Mouse (Mus musculus): Measurements from ENCODE around the gene Plekhj1. TPM values are rescaled to one million over a fixed set of nuclear protein-coding genes. Genes with fewer than 3 reads are reported as not detected.

The Plekhj1 gene
- total RNA-seq, 2 experiments from 2014 or later: 26.8 to 30.9 TPM

GRCm38 (mm10) chr10:80777123-80777522 lies 21.3 kb downstream of the Plekhj1 start:
- no peak for DNase-seq

GRCm38 (mm10) chr10:80776358-80776869 lies 22.0 kb downstream of the Plekhj1 start:
- no peak for DNase-seq

DNA sequence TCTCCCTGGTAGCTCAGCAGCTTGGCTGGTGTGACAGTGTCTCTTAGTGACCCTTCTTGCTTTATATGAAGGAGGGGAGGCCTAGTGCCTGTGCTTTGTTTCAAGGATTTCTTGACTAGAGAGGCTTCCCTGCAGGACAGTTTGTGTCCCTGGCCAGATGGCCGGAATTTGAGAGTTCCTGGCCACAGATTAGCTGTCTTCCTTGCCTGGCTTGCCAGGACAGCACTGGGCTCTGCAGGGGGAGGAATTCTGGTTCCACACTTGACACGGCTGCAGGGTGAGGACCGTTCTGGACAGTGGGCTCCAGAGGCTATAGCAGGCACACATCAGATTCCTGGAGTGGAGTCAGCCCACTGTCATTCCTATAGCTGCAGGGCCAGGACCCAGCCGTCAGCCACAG lies 22.7 kb downstream of the Plekhj1 start:
- DNase-seq: no peak

- DNase-seq: no peak
Measured at GRCm38 (mm10) chr10:80774981-80775380, 23.4 kb downstream of the Plekhj1 start.

DNA sequence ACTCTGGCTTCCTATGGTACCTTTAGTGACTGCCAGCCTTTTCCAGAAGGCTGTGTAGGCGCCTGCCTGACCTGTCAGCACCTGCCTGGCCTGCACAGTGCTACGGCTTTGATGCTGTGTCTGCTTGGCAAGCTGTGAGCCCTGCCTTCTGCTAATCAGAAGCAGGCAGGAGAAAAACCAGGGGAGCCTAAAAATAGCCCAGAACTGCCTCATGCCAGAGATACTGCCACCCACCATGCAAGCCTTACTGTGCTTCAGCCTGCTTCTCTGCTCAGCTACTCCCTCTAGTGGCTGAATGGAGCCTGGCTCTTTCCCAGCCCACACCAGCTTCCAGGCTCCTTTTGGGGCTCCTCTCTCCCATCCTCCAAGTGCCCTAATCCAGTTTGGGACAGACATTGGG lies 23.9 kb downstream of the Plekhj1 start:
- DNase-seq: peak; percentile 83

- no peak for DNase-seq
Measured at GRCm38 (mm10) chr10:80773816-80774215, 24.6 kb downstream of the Plekhj1 start.

GRCm38 (mm10) chr10:80768365-80768764 lies 30.1 kb downstream of the Plekhj1 start:
- DNase-seq: no peak

DNA sequence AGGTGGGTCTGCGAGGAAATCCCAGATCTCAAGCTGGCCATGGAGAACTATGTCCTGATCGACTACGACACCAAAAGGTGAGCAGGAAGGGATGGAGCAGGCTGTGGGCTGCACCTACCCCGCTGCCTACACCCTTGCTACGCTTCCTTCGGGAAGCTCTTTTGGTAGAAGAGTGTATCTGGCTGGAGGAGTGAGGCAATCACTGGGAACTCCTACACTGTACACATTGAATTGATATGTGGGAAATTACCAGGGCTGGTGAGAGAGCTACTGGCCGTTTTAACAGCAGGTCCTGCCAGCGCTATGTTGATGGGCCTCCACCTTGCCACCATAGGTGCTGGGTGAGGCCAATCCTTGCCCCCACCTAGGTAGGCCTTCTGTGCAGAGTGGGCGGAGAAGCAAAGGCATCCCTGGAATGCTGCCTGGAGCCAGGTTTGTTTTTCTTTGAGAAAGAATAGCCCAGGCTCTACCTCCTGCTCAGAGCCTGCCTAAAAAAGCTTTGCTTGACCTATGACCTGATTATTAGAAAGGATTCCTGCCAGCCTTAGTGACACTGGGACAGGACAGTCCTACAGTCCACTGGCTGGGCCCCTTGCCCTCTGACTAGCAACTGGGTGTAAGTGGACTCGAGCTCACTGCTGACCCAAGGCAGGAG lies 32.1 kb downstream of the Plekhj1 start:
- DNase-seq: no peak

GRCm38 (mm10) chr10:80765746-80766145 lies 32.7 kb downstream of the Plekhj1 start:
- no peak for DNase-seq

DNA sequence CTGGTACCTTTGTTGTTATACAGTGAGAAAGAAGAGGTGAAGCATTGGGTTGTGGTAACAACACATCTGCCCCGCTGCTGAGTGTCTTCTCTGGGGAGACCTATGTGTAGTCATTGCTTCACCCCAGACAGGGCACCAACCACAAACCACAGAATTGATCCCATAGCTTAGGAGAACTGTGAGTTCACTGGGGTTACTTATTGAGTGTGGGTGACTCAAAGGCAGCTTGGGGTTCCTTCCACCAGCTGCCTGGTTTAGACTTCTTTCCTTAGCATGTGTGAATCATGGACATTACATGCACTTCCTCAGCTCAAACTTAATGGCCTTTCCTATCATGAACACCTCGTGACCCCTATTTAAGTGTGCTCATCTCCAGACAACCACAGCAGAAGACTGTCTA lies 34.9 kb downstream of the Plekhj1 start:
- DNase-seq: no peak

GRCm38 (mm10) chr10:80761821-80762220 lies 36.6 kb downstream of the Plekhj1 start:
- no peak for DNase-seq

DNA sequence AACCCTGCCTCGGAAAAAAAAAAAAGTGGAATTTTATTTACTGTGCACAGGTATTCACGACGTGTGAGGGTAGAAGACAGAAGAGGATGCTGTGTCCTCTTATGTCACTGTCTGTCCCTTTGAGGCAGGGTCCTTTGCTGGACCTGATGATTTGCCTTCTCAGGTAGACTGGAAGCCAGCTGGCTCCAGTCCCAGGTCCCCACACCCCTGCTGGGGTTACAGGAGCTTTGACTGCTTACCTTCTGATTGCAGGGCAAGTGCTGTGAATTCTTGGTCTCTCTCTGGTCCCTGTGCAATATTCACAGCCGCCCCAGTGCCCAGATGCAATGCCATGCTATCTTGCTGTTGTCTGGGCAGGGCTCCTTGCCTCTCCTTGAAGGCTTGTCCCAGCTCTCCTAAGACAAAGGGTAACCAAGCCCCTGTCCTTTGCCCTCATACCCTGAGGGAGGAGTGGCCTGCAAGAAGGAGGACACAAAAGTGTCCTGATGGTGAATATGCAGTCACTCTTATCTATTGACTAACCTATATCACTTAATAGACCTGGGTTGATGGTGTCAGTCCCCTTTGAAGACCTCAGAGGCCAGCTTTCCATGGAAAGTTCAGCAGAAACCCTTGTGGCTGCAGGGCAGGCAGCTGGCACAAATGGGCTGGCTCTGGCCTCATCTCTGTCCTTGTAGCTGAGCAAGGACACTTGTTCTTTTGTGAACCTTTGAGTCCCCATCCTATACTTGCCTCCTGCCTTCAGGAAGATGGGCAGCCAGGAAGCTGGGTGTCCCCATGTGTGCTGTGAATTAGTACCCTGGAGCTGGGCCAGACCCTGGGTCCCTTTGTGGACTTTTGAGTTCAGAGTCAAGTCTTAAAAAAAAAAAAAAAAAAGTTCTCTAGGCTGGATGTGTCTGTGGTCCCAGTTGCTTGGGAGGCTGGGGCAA lies 37.6 kb downstream of the Plekhj1 start:
- DNase-seq: no peak

GRCm38 (mm10) chr10:80758651-80759050 lies 39.8 kb downstream of the Plekhj1 start:
- no peak for DNase-seq

- peak; percentile 78 for DNase-seq
Measured at GRCm38 (mm10) chr10:80757717-80758116, 40.7 kb downstream of the Plekhj1 start.

DNA sequence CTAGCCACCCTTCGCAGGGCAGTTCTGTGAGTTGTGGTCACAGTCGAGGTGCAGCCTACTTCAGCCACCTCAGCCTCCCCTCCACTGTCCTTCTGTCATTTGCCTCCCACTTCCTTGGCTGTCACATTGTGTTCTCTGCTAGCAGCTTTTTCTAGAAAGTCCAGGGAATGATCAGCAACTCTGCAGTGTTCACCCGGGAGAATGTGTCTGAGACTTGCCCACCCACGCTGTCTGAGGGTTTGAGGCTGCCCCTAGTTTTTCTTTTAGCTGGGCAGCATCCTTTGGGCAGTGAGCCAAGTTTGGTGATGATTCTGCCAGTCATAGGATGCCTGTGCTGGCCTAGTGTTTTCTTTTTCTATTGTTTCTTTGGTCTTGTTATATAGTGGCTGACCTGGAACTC lies 41.5 kb downstream of the Plekhj1 start:
- DNase-seq: no peak

DNA sequence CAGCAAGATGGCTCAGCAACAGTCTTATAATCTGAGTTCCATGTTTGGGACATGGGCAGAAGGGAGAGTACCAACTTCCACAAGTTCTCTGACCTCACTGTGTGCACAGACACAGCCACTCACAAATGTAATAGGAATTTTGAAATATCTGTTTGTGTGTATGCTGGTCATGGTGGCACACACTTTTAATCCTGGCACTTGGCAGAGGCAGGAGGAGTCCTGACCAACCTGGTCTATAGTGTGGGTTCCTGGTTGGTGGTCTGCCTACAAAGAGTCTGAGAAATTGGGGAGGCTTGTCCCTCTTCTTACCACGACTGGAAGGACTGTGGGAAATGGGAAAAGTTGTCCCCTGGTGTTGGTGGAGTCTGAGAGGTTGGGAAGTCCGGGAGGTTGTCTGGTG lies 41.9 kb downstream of the Plekhj1 start:
- no peak for DNase-seq

- no peak for DNase-seq
Measured at GRCm38 (mm10) chr10:80756099-80756498, 42.3 kb downstream of the Plekhj1 start.

DNA sequence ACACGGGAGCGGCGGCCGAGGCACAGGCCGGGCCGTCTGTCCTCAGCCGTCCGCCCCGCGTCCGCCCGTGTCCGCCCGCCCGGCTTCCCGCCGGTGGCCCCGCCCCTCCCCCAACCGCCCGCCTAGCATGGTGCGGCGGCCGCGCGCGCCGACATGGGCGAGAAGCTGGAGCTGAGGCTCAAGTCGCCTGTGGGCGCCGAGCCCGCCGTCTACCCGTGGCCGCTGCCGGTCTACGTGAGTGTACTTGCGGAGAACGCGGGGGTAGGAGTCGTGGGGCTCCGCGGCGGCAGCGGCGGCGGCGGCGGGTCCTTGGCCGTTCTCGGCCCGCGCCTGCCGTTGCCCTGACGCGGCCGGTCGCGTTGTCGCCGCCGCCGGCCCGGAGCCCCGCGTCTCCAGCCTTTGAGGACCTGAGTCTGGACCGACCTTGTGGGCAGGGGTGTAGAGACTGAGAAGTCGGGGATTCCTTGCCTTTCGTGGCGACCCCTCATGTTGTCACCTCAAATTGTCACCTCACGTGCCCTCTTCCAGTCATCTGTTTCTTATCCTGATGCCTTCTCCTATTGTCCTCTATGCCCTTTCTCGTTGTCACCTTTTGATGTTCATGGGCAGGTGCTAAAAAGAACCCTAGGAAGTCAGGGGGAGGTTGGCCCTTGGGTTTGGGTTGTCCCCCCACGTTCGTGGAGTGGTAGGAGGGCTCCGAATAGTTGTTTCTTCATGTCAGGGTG lies 43.0 kb downstream of the Plekhj1 start:
- no peak for DNase-seq

GRCm38 (mm10) chr10:80754594-80755290 lies 43.7 kb downstream of the Plekhj1 start, which contains the start of gene Dot1l:
Gene Dot1l, plus strand, starts transcription at chr10:80755206.
- DNase-seq: peak; percentile 99

DNA sequence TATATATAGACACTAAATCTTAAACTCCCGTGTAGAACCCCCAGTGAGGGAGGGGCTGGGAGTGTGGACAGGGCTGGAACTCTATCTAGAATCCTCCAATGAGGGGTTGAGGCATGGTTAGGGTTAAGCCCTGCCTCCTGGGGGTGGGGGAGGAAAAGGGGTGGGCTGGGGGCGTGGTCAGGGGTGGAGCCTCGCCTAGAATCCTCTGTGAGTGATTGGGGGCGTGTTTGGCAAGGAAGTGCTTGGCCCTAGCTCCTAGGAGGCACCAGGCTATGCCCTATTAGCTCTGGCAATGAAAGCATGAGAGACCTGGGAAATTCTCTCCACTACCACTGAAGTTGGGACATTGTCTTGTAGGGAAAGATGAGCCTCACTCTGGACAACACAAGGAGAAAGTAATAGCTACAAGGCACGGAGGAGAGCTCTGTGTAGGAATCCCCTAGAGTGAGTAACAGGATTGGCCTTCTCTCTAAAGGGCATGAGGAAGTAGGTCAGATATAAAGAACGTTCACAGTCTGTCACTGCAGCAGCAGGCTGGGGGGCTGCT lies 46.3 kb downstream of the Plekhj1 start:
- DNase-seq: peak; percentile 88

DNA sequence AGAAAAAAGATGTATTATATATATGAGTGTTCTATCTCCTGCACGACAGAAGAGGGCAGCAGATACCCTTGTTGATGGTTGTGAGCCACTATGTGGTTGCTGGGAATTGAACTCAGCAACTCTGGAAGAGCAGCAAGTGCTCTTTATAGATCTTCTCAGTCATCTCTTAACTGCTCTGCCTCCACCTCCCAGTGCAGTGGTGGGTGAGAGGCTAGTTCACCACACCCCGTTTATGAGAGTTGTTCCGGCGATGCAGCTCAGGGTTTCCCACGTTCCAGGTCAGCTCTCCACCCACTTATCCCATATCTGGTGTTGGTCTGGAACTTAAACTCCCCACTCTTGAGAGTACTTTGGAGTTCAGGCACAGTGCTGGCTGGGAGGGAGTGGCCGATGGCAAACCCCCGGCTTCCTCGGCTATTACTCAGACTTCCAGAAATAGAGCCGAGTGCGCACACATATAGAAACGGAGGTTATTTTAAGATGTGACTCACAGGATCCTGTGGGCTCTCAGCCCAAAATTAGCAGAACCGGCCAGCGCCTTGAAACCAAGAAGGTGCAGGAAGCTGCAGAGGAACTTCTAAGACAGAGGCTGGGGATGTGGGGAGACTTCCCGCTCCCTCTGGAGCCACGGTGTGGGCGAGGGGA lies 47.1 kb downstream of the Plekhj1 start:
- peak; percentile 56 for DNase-seq

Data from gastrocnemius, postnatal 10 days (tissue).